Mouse (Mus musculus): Measurements from ENCODE around the gene Mmd. TPM values are rescaled to one million over a fixed set of nuclear protein-coding genes. Genes with fewer than 3 reads are reported as not detected.

Gene Mmd
- total RNA-seq, 2 experiments from 2014 or later = 32.3 to 34.8 TPM

GRCm38 (mm10) chr11:90246676-90247075 lies 2.6 kb upstream of the Mmd start:
- intact Hi-C loops (cut with DNase I) = loop anchor here (5.0 kb wide), 1 partner anchor 214 kb away; the partner anchor contains the start of gene Tmem100
- no peak for DNase-seq (ENCODE audit: low spot score)

GRCm38 (mm10) chr11:90247793-90248192 lies 1.5 kb upstream of the Mmd start:
- intact Hi-C loops (cut with DNase I) = loop anchor here (2.0 to 5.0 kb wide), 2 partner anchors 65 to 215 kb away; partner anchors contain the start of gene Tmem100
- DNase-seq (ENCODE audit: low spot score) = no peak

- intact Hi-C loops (cut with DNase I) = loop anchor here (2.0 to 5.0 kb wide), 2 partner anchors 67 to 217 kb away; partner anchors contain the start of gene Tmem100
- DNase-seq (ENCODE audit: low spot score) = peak; percentile 12
Measured at GRCm38 (mm10) chr11:90249701-90250141, 465 bp downstream of the Mmd start.

- intact Hi-C loops (cut with DNase I) = no loop called here
- no peak for DNase-seq (ENCODE audit: low spot score)
Measured at GRCm38 (mm10) chr11:90250189-90250588, 933 bp downstream of the Mmd start.

GRCm38 (mm10) chr11:90250730-90251129 lies 1.5 kb downstream of the Mmd start:
- intact Hi-C loops (cut with DNase I) = no loop called here
- no peak for DNase-seq (ENCODE audit: low spot score)

GRCm38 (mm10) chr11:90251923-90252322 lies 2.7 kb downstream of the Mmd start:
- no peak for DNase-seq (ENCODE audit: low spot score)
- intact Hi-C loops (cut with DNase I) = no loop called here

- intact Hi-C loops (cut with DNase I) = no loop called here
- no peak for DNase-seq (ENCODE audit: low spot score)
Measured at GRCm38 (mm10) chr11:90252366-90252765, 3.1 kb downstream of the Mmd start.

- intact Hi-C loops (cut with DNase I) = no loop called here
- no peak for DNase-seq (ENCODE audit: low spot score)
Measured at GRCm38 (mm10) chr11:90254536-90254935, 5.3 kb downstream of the Mmd start.

- intact Hi-C loops (cut with DNase I) = no loop called here
- peak; percentile 9 for DNase-seq (ENCODE audit: low spot score)
Measured at GRCm38 (mm10) chr11:90255687-90256086, 6.4 kb downstream of the Mmd start.

GRCm38 (mm10) chr11:90256833-90257525 lies 7.7 kb downstream of the Mmd start:
- no peak for DNase-seq (ENCODE audit: low spot score)
- intact Hi-C loops (cut with DNase I) = no loop called here

- intact Hi-C loops (cut with DNase I) = no loop called here
- DNase-seq (ENCODE audit: low spot score) = no peak
Measured at GRCm38 (mm10) chr11:90258321-90258927, 9.2 kb downstream of the Mmd start.

GRCm38 (mm10) chr11:90259071-90259470 lies 9.8 kb downstream of the Mmd start:
- intact Hi-C loops (cut with DNase I) = no loop called here
- DNase-seq (ENCODE audit: low spot score) = no peak

- intact Hi-C loops (cut with DNase I) = no loop called here
Measured at GRCm38 (mm10) chr11:90259826-90260225, 10.6 kb downstream of the Mmd start.

GRCm38 (mm10) chr11:90264180-90264579 lies 14.9 kb downstream of the Mmd start:
- no peak for DNase-seq (ENCODE audit: low spot score)
- intact Hi-C loops (cut with DNase I) = no loop called here

More at GRCm38 (mm10) chr11:90259826-90260225, 10.6 kb downstream of the Mmd start:
- no peak for DNase-seq (ENCODE audit: low spot score)

- intact Hi-C loops (cut with DNase I) = no loop called here
- no peak for DNase-seq (ENCODE audit: low spot score)
Measured at GRCm38 (mm10) chr11:90265581-90265980, 16.3 kb downstream of the Mmd start.

- no peak for DNase-seq (ENCODE audit: low spot score)
- intact Hi-C loops (cut with DNase I) = no loop called here
Measured at GRCm38 (mm10) chr11:90268934-90269333, 19.7 kb downstream of the Mmd start.

GRCm38 (mm10) chr11:90269398-90270123 lies 20.3 kb downstream of the Mmd start:
- intact Hi-C loops (cut with DNase I) = no loop called here
- DNase-seq (ENCODE audit: low spot score) = no peak

GRCm38 (mm10) chr11:90270132-90270877 lies 21.0 kb downstream of the Mmd start:
- DNase-seq (ENCODE audit: low spot score) = no peak
- intact Hi-C loops (cut with DNase I) = no loop called here

GRCm38 (mm10) chr11:90274187-90274586 lies 24.9 kb downstream of the Mmd start:
- DNase-seq (ENCODE audit: low spot score) = no peak
- intact Hi-C loops (cut with DNase I) = no loop called here

GRCm38 (mm10) chr11:90275663-90276062 lies 26.4 kb downstream of the Mmd start:
- peak; percentile 16 for DNase-seq (ENCODE audit: low spot score)
- intact Hi-C loops (cut with DNase I) = no loop called here
